Mouse (Mus musculus) splenic B cell, adult 2 months (primary cell): ENCODE results near the gene Klk5.

Experiments used
- DNase-seq: peaks from one replicate; pipeline ENCODE4 v3.0.0-alpha.2; 2011; ENCODE audit warnings: low read depth, low spot score
- H3K27me3 ChIP-seq: 2 replicates; pipeline ENCODE4 v1.6.1; 2012; ENCODE audit warnings: mild to moderate bottlenecking, low read length, moderate library complexity, mixed read lengths; ENCODE audit not compliant: control insufficient read depth, poor library complexity, insufficient read depth, severe bottlenecking
- H3K36me3 ChIP-seq: 2 replicates; pipeline ENCODE4 v1.6.1; 2012; ENCODE audit warnings: mild to moderate bottlenecking, low read length, moderate library complexity, mixed read lengths; ENCODE audit not compliant: control insufficient read depth, poor library complexity, insufficient read depth, severe bottlenecking

The Klk5 gene

DNA sequence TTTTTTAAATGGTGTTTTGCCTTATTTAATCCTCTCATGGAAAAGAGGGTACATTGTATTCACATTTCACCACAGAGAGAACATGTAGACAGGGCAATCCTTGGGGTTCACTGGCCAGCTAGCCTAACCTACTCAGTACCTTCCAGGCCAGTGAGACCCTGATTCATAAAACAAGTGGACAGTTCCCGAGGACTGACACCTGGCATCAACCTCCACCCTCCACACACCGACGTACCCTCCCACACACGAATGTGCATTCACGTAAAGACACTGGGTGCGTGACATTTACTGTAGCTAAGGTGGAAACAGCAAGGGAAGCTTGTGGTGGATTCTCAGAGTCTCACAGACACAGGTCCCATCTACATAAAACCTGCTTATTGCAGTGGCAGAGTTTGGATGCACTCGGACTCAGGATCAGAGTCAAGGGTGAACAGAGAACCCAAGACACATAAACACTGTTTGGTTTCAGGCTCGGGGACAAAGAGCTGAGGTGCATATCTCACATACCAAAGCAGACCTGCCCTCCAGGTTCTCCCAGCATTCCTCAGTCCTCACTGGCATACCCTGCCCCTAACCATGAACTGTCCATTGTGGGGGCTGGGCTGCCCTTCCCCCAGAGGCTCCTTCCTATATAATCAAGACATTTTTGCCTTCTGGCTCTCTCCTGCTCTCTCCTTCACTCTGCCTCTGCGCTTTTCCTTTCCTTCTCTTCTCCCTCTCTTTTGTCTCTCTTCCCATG, 13.0 kb downstream of the Klk5 start:
- no peaks in the 10 kb centered on the region for H3K36me3 ChIP-seq
- no peaks in the 10 kb centered on the region for H3K27me3 ChIP-seq
- DNase-seq, result no peak

DNA sequence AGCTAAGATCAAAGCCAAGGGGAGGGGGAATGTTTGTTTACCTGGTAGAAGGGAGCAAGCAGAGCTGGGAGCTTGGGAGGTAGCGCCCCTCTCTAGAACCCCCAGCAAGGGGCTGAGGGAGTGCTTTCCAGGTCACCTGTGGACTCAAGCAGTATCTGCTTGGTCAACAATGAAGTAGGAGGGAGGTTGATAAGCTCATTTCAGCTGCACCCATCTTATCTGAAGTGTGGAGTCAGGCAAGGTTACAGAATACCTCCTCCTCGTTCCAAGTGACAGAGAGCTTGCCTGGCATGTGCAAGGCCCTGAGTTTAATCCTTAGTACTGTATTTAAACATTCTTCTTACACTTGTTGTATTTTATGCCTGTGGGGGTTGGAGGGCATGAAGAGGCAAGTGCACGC, 13.9 kb downstream of the Klk5 start:
- no peak for DNase-seq
- Histone ChIP-seq H3K27me3 (no peaks in the 10 kb centered on the region), H3K36me3 (no peaks in the 10 kb centered on the region)

DNA sequence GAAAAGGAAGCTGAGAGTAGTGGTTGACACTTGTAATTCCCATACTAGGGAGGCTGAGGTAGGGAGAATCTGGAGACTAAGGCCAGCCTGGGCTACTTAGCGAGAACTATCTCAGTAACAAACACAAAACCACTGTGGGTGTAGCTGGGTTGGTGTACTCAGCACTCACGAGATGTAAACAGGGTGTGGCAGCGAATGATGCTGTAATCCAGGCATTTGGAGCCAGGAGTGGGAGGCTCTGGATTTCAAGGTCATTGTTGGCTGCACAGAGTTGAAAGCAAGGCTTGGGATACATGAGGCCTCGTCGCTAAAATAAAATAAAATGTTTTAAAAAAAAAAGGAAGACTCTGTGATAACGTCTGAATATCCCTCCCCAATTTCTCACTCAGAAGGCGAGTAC, 14.5 kb downstream of the Klk5 start:
- H3K36me3 ChIP-seq, result no peaks in the 10 kb centered on the region
- no peaks in the 10 kb centered on the region for H3K27me3 ChIP-seq
- no peak for DNase-seq

DNA sequence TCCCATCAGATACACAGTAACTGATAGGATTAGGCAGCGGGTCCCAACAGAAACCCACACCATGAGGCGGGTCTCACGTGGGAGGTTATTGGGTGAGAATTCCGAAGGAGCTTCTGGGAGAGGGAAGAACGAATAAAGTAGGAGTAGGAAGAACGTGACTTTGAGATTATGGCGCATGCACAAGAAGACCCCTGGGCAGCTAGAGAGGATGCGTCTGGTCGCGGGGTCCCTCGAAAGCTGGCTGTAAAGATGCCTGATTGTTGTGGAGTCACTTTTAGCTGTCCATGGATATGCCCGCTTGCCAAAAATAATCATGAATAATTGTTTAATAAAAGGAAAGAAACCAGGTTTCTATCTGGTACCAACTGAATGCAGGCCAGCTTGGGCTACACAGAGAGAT, 15.7 kb downstream of the Klk5 start:
- H3K36me3 ChIP-seq, result no peaks in the 10 kb centered on the region
- DNase-seq, result no peak
- H3K27me3 ChIP-seq, result no peaks in the 10 kb centered on the region

DNA sequence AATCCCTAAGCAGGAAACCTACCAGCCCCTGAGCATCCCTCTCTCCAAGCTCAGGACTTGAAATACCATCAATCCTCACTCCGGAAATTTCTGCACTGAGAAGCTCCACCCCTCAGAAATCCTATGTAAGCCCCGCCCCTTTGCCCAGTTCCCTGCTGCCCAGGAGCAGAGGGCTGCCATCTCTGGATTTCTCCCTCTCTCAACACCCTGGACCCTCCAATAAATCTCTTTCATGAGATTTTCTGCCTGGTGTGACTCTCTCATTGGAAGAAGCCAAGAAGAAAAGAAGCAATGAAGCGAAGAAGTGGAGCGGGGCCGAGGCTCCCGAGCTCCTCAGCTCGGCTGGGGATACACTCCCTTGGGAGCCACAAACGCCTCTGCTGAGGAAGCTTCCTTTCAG, 18.6 kb downstream of the Klk5 start:
- no peak for DNase-seq
- H3K27me3 ChIP-seq, result no peaks in the 10 kb centered on the region
- no peaks in the 10 kb centered on the region for H3K36me3 ChIP-seq

DNA sequence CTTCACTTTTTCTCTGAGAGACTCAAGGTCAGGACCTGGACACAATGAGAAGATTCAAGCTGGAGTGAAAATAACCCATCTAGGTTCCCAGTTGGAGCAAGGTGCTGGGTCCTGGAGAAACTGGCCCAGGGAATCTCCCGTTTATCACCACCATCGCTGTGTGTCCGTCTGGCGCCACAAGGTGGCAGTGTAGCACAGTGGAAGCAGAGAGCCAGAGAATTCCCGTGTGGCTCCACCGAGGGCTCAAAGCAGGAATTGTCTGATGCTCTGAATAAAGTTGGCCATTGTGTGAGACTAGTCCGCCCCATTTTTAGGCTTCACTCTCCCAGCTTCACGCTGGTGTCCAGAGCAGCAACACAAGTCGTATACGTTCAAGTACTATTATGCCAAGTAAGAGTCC, 31.5 kb downstream of the Klk5 start:
- DNase-seq, result peak; percentile 20

DNA sequence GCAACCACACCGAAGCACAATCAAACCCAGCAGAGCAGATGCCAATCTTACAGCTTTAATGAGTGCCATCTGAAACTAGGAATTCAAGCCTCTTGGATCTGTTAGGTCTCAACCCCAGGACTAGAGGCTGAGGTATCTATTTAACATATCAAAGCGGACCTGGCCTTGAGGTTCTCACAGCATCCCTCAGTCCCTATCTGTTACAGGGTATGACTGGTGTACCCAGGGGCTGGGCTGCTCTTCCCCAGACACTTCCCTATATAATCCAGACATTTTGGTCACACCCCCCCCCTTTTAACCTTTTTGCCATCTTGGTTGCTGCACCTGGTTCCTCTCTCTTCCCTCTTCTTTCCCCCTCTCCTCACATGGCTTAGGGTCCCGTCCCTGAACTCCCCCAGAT, 31.9 kb downstream of the Klk5 start:
- H3K36me3 ChIP-seq, result no peaks in the 10 kb centered on the region
- DNase-seq, result no peak
- H3K27me3 ChIP-seq, result no peaks in the 10 kb centered on the region

More for the DNA sequence above, 31.5 kb downstream of the Klk5 start:
- H3K36me3 ChIP-seq, result no peaks in the 10 kb centered on the region
- no peaks in the 10 kb centered on the region for H3K27me3 ChIP-seq

DNA sequence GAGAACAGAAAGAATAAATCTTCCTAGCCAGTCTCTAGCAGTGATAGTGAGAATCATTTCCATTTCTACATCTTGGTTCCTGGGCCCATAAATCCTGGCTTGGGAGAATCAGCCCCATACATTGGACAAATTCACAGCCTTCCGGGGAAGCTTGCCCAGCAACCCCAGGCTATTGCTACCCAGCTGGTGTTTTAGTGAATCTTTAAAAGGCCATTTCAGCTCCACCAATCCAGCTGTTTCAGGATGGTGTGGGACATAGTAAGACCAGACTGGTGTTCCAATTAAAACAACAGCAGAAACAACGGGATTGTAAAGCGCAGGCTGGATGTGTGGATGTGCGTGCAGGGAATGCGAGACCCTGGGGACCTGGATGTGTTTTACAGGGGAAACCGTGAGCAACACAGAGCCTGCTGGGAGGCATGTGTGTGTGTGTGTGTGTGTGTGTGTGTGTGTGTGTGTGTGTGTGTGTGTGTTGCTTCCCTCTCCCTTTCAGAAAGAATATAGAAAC, 33.2 kb downstream of the Klk5 start:
- no peaks in the 10 kb centered on the region for H3K27me3 ChIP-seq
- no peak for DNase-seq
- H3K36me3 ChIP-seq, result no peaks in the 10 kb centered on the region

DNA sequence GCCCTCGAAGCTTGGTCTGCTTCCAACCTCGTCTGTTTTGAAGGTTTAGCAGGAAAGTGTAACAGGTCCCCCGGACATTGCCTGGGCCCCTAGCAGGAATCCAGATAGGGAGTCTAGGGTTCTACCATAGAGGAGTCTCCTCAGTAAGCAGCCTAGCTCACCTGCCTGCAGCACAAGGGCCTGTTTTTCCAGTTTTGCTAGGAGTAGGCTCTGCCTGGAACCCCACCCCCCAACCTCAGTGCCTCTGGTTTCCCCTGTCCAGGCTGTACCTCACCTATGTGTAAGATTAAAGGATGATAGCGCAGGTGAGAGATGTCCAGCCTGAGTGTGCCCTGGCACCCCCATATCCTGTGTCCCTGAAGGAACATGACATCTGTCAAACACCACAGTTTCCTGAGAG, 34.7 kb downstream of the Klk5 start:
- H3K27me3 ChIP-seq, result no peaks in the 10 kb centered on the region
- H3K36me3 ChIP-seq, result no peaks in the 10 kb centered on the region
- DNase-seq, result no peak

DNA sequence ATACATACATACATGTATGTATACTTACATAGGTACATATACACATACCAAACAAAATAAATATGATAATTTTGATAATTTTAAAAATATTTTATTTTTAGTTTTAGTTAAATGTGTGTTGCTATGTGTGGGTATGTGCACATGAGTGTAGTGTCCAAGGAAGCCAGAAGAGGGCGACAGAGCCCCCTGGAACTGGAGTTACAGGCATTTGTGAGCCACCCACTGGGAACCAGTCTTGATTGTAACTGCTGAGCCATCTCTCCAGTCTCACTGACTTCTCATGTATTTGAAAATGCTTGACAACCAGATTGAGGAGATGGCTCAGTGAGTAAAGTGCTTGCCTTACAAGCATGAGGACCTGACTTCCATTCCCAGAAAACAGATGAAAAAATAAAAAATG, 36.5 kb downstream of the Klk5 start:
- H3K36me3 ChIP-seq, result no peaks in the 10 kb centered on the region

DNA sequence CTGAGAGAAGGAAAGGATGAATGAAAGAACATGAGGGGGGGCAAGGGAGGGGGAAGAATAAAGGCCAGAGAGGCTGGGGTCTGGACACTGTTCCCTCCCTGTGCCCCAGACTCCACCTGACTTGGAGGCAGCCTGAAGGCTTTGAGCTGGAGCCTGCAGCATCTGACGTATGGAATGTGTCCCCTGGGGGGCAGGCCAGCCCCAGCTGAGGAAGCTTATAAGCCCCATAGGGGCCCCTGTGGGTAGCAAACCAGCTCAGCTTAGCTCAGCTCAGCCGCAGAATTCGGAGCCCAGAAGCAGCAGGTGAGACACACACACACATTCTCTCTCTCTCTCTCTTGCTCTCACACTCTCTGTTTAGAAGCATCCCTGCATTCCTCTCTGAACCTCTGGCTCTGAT, 39.1 kb downstream of the Klk5 start, which contains the start of gene Klk4:
Gene Klk4, plus strand, starts transcription at position 249 of the 400 bp plus-strand sequence.
- no peak for DNase-seq
- Histone ChIP-seq H3K36me3 (no peaks in the 10 kb centered on the region), H3K27me3 (no peaks in the 10 kb centered on the region)

More for the DNA sequence above, 36.5 kb downstream of the Klk5 start:
- H3K27me3 ChIP-seq, result no peaks in the 10 kb centered on the region
- DNase-seq, result no peak

DNA sequence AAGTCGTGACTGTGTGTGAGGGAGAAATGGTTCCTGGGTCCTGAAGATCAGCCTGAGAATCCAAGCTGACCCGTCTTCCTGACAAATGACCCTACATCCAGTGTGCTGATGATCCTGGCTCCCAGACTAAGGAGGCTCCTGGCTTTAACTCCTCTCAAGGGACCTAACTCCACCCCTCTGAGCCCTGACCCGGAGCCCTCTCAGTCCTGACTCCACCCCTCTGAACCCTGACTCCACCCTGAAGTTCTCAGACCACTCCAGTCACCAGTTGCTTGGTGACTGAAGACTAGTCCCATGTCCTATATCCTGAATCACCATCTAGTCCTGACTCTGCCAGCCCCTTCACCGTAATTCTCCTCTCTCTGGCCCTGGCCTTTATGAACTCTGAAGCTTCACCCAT, 40.6 kb downstream of the Klk5 start:
- H3K36me3 ChIP-seq, result no peaks in the 10 kb centered on the region
- no peaks in the 10 kb centered on the region for H3K27me3 ChIP-seq
- no peak for DNase-seq

DNA sequence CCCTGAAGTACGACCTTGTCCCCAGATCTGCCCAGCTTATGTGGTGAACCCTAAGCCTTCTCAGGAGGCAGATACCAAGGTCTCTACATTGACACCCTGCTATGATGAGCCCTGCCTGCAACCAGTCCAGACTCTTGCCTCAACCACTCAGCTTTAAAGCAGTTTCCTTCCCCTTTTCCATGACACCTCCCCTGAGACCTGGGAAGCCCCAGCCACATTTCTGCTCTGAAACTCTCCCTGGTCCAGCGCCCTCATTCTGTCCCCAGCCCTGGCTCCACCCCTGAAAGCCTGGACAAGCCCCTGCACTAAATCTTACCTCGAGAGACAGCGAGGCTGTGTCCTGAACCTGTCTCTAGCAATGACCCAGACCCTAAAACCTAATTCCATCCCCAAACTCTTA, 41.0 kb downstream of the Klk5 start:
- Histone ChIP-seq H3K27me3 (no peaks in the 10 kb centered on the region), H3K36me3 (no peaks in the 10 kb centered on the region)
- DNase-seq, result peak; percentile 3

DNA sequence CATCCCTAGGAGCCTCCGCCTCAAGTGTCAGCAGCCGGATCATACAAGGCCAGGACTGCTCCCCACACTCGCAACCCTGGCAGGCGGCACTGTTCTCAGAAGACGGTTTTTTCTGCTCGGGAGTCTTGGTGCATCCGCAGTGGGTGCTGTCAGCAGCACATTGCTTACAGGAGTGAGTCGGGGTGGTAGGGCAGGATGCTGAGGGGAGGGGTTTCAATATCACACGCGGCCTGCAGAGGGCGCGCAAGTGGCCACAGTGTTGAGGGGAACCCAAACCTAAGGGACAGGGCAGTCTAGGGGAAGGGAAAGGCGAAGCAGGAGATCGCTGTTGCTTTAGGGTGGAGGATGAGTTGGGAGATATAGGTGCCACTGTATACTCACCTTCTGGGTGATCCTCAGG, 41.8 kb downstream of the Klk5 start:
- Histone ChIP-seq H3K36me3 (no peaks in the 10 kb centered on the region), H3K27me3 (no peaks in the 10 kb centered on the region)
- DNase-seq, result peak; percentile 26

DNA sequence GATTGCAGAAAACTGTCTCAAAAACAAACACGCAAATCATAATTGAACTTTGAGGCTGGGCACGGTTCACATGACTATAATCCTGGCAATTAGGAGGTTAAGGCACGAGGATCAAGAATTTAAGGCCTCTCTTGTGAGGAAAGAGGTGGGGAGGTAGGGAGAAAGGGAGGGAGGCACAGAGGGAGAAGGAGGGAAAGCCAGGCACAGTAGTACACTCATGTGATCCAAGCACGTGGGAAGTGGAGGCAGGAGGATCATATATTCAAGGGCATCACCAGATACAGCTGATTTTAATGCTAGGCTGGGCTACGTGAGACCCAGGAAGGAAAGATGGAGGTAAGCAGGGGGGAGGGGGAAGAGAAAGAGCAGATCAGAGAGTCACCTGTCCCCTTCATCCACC, 49.6 kb downstream of the Klk5 start:
- Histone ChIP-seq H3K27me3 (no peaks in the 10 kb centered on the region), H3K36me3 (no peaks in the 10 kb centered on the region)
- DNase-seq, result no peak

DNA sequence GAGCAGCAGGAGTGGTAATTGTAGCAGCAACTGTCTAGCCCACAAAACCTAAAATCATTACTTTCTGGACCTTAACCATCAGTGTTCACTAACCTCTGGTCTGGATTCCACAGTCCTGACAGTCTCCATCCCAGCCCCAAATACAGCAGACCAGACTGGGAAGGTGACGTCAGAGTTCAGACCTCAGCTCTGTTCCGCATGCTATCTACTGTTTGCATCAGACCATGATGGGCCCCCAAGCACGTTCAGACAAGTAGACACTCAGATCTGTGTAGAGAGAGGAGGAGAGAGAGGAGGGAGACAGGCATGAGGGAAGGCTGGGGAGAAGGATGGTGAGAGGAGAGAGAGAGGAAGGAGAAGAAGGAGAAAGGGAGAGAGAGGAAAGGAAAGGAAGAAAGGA, 50.0 kb downstream of the Klk5 start:
- no peaks in the 10 kb centered on the region for H3K27me3 ChIP-seq
- DNase-seq, result no peak
- H3K36me3 ChIP-seq, result no peaks in the 10 kb centered on the region
